Mouse (Mus musculus) cortical plate, adult 2 months (tissue): ENCODE data around the gene Cotl1.

Experiments
- CTCF ChIP-seq: fragments of 200-500 bp; IDR thresholded peaks from 2 replicates; pipeline ENCODE4 v1.5.1; 2011; ENCODE audit warnings: mild to moderate bottlenecking, control low read depth, low read length; ENCODE audit not compliant: insufficient read depth; ENCODE audit errors: extremely low read depth
- POLR2A ChIP-seq: fragments of 200-500 bp; IDR thresholded peaks from 2 replicates; pipeline ENCODE4 v1.6.1; 2011; ENCODE audit warnings: mild to moderate bottlenecking, low read length, control low read depth; ENCODE audit not compliant: insufficient read depth; ENCODE audit errors: extremely low read depth

- no peak for TF ChIP-seq POLR2A
- no peak for TF ChIP-seq CTCF
Observed at GRCm38 (mm10) chr8:119783579-119783978, 56.8 kb downstream of the Cotl1 start.
